Mouse (Mus musculus) limb, embryonic 10.5 days (tissue): ENCODE results near the gene Iqschfp. TPM values are rescaled to one million over a fixed set of nuclear protein-coding genes. Genes with fewer than 3 reads are reported as not detected.

Source experiments
- DNase-seq: peaks from one replicate; pipeline ENCODE4 v3.0.0-alpha.2; 2017; ENCODE audit warnings: low spot score
- H3K27ac ChIP-seq: fragments of 300-500 bp; sonication (generic); 2 replicates; pipeline ENCODE4 v1.5.1; 2016; ENCODE audit warnings: mild to moderate bottlenecking
- H3K27me3 ChIP-seq: fragments of 300-500 bp; sonication (generic); 2 replicates; pipeline ENCODE4 v1.6.1; 2016; ENCODE audit warnings: low read depth, mild to moderate bottlenecking; ENCODE audit not compliant: poor library complexity, severe bottlenecking
- H3K36me3 ChIP-seq: fragments of 300-500 bp; sonication (generic); 2 replicates; pipeline ENCODE4 v1.6.1; 2016; ENCODE audit warnings: mild to moderate bottlenecking, moderate library complexity
- H3K4me1 ChIP-seq: fragments of 300-500 bp; sonication (generic); 2 replicates; pipeline ENCODE4 v1.6.1; 2016
- H3K4me3 ChIP-seq: fragments of 300-500 bp; sonication (generic); 2 replicates; pipeline ENCODE4 v1.5.1; 2016; ENCODE audit warnings: mild to moderate bottlenecking, moderate library complexity
- H3K9me3 ChIP-seq: fragments of 300-500 bp; sonication (generic); replicated peaks from 2 replicates; pipeline ENCODE4 v1.6.1; 2016; ENCODE audit warnings: mild to moderate bottlenecking
- WGBS: fragments of 180-500 bp; shearing (Covaris S2); methylation state at CpG from one replicate; pipeline ENCODE4 v1.1.7; 2016; 5-methylcytosine and 5-hydroxymethylcytosine counted together
- polyA plus RNA-seq: library from polyadenylated mRNA; unstranded; fragments of >200 nt; fragmentation: Nextera tagmentation; extraction: Ambion mirVana; gene quantifications from 2 replicates; pipeline ENCODE4 v1.2.1, GENCODE M21; 2016

Gene Iqschfp
- polyA plus RNA-seq, 1 experiment from 2014 or later: not detected

DNA sequence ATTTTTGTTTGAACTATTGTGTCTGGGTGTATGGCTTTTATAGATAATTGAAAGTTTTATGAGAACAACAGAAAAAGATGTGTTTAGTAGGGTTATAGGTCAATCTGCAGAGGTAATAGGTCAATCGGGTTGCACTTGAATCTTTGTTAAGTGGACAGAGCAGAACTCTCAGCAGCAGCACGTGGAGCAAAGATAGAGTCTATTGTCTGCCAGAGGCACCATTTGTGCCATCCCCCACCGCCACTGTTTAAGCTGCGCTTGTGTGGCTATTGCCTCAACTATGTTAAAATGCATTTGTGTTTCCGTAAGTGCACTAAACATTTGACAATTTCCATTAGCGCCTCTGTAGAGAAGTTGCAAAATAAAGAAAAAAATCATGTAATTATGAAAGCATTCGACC, 508.1 kb downstream of the Iqschfp start:
- no peaks in the 10 kb centered on the region for H3K27me3 ChIP-seq
- 79% methylated on average over 7 of the region's 7 CpGs for WGBS
- H3K36me3 ChIP-seq: no peaks in the 10 kb centered on the region
- DNase-seq: no peak
- H3K9me3 ChIP-seq: no peaks in the 10 kb centered on the region
- H3K27ac ChIP-seq: no peak overlapping the region
- no peak overlapping the region for H3K4me3 ChIP-seq
- no peaks in the 10 kb centered on the region for H3K4me1 ChIP-seq

DNA sequence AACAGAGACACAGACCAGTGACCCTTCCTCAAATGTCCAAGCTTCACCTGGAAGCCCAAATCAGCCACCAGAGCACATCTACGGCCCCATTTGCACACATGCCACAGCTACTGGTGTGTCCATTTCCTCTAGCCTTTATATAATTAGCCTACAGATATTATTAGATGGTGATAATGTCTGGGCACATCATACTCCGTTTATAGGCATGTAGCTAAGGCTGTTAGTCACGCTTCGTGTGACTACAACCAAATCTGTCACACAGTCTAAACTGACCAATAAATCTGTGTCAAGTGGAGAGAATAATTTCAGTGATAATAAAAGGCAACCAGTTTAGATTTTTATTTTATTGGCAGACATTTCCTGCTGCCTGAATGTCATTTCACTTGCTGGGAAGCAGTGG, 511.3 kb downstream of the Iqschfp start:
- Histone ChIP-seq H3K4me1 (peaks cover 10% of the 10 kb centered on the region), H3K4me3 (no peak overlapping the region), H3K27ac (no peak overlapping the region), H3K9me3 (no peaks in the 10 kb centered on the region), H3K27me3 (no peaks in the 10 kb centered on the region), H3K36me3 (no peaks in the 10 kb centered on the region)
- no peak for DNase-seq
- WGBS: 85% methylated on average over 4 of the region's 4 CpGs

- H3K27me3 ChIP-seq: no peaks in the 10 kb centered on the region
- H3K27ac ChIP-seq: no peak overlapping the region
- no peaks in the 10 kb centered on the region for H3K36me3 ChIP-seq
- DNase-seq: no peak
- peaks cover 11% of the 10 kb centered on the region for H3K4me1 ChIP-seq
- no peak overlapping the region for H3K4me3 ChIP-seq
- no peaks in the 10 kb centered on the region for H3K9me3 ChIP-seq
- WGBS: 75% methylated on average over 2 of the region's 2 CpGs
Measured at GRCm38 (mm10) chr3:68403783-68404217, 511.8 kb downstream of the Iqschfp start.

DNA sequence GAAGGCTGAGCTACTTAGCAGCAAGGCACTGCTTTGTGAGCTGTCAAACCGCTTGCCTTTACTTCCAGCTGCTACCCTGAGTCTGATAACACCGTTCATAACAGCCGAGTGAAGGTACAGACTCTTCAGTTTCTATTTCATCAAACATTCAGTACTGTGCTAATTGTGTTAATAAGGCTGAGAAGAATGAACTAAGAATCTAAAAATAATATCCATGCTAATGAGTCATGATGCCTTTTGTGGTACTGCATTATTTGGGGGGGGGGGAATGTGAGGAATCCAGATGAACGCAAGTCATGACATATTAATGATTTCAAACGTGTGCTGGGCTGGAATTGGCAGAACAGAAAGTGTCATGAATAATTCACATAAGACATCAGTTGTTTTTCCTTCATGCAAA, 513.7 kb downstream of the Iqschfp start:
- no peak overlapping the region for H3K4me3 ChIP-seq
- H3K27ac ChIP-seq: no peak overlapping the region
- H3K36me3 ChIP-seq: no peaks in the 10 kb centered on the region
- no peaks in the 10 kb centered on the region for H3K9me3 ChIP-seq
- no peak for DNase-seq
- 85% methylated on average over 5 of the region's 5 CpGs for WGBS
- H3K27me3 ChIP-seq: no peaks in the 10 kb centered on the region
- peaks cover 15% of the 10 kb centered on the region for H3K4me1 ChIP-seq

DNA sequence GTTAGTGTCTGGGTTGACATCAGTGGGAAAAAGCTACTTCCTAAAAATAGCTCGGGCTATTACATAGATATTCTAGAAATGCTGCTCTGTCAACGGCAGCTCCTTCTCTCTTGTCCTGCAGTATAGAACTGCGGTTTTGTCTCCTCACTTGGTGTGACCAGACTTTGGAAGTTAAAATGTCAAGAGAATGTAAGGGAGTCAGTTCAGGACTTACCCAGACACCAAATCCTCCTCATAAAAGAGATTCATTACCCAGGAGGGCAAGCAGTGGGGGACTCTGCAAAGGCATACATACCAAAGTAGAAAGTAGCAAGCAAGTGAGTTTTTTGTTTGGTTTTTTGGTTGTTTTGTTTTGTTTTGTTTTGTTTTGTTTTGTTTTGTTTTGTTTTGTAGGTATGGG, 520.2 kb downstream of the Iqschfp start:
- DNase-seq: no peak
- WGBS: 75% methylated on average over 3 of the region's 3 CpGs

DNA sequence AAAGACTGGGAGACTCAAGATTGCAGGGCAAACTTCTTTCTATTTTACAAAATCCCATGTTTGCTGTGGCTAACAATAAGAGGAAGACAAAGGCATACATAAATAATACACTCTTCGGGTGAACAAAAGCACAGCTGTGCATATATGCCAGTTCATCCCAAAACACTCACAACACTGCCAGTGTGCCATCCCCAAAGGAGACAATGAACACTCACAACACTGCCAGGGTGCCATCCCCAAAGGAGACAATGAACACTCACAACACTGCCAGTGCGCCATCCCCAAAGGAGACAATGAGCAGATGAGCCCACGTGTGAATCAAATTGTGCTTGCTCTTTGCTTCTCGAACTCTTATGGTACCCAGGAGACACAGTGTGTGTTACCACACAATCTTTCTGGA, 527.8 kb downstream of the Iqschfp start:
- Histone ChIP-seq H3K36me3 (no peaks in the 10 kb centered on the region), H3K27ac (no peak overlapping the region), H3K27me3 (no peaks in the 10 kb centered on the region), H3K9me3 (no peaks in the 10 kb centered on the region), H3K4me1 (peaks cover 1% of the 10 kb centered on the region; the same call in 1 of the 2 replicates), H3K4me3 (no peak overlapping the region)
- WGBS: 92% methylated on average over 4 of the region's 4 CpGs
- DNase-seq: no peak

More for the DNA sequence above, 520.2 kb downstream of the Iqschfp start:
- H3K27ac ChIP-seq: no peak overlapping the region
- H3K4me1 ChIP-seq: peaks cover 12% of the 10 kb centered on the region
- H3K9me3 ChIP-seq: no peaks in the 10 kb centered on the region
- H3K36me3 ChIP-seq: no peaks in the 10 kb centered on the region
- no peaks in the 10 kb centered on the region for H3K27me3 ChIP-seq
- no peak overlapping the region for H3K4me3 ChIP-seq

GRCm38 (mm10) chr3:68420927-68421326, 528.9 kb downstream of the Iqschfp start:
- DNase-seq: no peak
- 95% methylated on average over 2 of the region's 2 CpGs for WGBS
- no peaks in the 10 kb centered on the region for H3K9me3 ChIP-seq
- H3K4me3 ChIP-seq: no peak overlapping the region
- no peaks in the 10 kb centered on the region for H3K27me3 ChIP-seq
- no peak overlapping the region for H3K27ac ChIP-seq
- H3K4me1 ChIP-seq: peaks cover 6% of the 10 kb centered on the region; the same call in 1 of the 2 replicates
- H3K36me3 ChIP-seq: no peaks in the 10 kb centered on the region

DNA sequence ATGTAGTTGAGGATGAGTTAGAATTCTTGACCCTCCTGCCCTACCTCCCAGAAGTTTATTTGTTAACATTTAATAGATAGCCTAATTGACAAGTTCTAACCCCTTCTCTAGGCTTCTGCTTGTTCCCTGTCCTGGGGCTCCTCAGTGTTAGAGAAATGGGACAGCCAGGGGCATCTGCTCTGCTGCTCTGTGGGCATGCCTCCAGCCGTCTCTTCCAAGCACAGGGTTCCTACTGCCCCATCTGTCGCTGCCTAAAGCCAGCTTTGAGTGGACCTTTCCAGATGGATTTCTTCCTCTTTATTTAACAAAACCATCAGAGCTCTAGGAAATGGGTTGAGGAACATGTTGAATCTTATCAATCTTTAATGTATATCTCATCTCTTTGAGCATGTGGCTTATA, 529.8 kb downstream of the Iqschfp start:
- no peak overlapping the region for H3K4me3 ChIP-seq
- H3K36me3 ChIP-seq: no peaks in the 10 kb centered on the region
- H3K4me1 ChIP-seq: peaks cover 6% of the 10 kb centered on the region; the same call in 1 of the 2 replicates
- H3K27me3 ChIP-seq: no peaks in the 10 kb centered on the region; the same call in 1 of the 2 replicates
- no peak for DNase-seq
- H3K9me3 ChIP-seq: no peaks in the 10 kb centered on the region
- 91% methylated on average over 2 of the region's 2 CpGs for WGBS
- H3K27ac ChIP-seq: no peak overlapping the region

- 91% methylated on average over 5 of the region's 5 CpGs for WGBS
- Histone ChIP-seq H3K4me3 (no peak overlapping the region), H3K9me3 (no peaks in the 10 kb centered on the region), H3K27ac (no peak overlapping the region), H3K27me3 (no peaks in the 10 kb centered on the region; the same call in 1 of the 2 replicates), H3K4me1 (peaks cover 6% of the 10 kb centered on the region; the same call in 1 of the 2 replicates), H3K36me3 (no peaks in the 10 kb centered on the region)
- no peak for DNase-seq
Measured at GRCm38 (mm10) chr3:68428081-68428480, 536.0 kb downstream of the Iqschfp start.

- 84% methylated on average over 7 of the region's 7 CpGs for WGBS
- Histone ChIP-seq H3K4me1 (no peaks in the 10 kb centered on the region), H3K36me3 (no peaks in the 10 kb centered on the region), H3K27me3 (no peaks in the 10 kb centered on the region), H3K4me3 (no peak overlapping the region), H3K27ac (no peak overlapping the region), H3K9me3 (no peaks in the 10 kb centered on the region)
- DNase-seq: no peak
Measured at GRCm38 (mm10) chr3:68434435-68434834, 542.4 kb downstream of the Iqschfp start.

- H3K4me1 ChIP-seq: no peaks in the 10 kb centered on the region
- WGBS: 86% methylated on average over 2 of the region's 2 CpGs
- H3K9me3 ChIP-seq: no peaks in the 10 kb centered on the region
- no peaks in the 10 kb centered on the region for H3K27me3 ChIP-seq
- no peak overlapping the region for H3K4me3 ChIP-seq
- H3K36me3 ChIP-seq: no peaks in the 10 kb centered on the region
- no peak for DNase-seq
- no peak overlapping the region for H3K27ac ChIP-seq
Measured at GRCm38 (mm10) chr3:68434897-68435296, 542.9 kb downstream of the Iqschfp start.

DNA sequence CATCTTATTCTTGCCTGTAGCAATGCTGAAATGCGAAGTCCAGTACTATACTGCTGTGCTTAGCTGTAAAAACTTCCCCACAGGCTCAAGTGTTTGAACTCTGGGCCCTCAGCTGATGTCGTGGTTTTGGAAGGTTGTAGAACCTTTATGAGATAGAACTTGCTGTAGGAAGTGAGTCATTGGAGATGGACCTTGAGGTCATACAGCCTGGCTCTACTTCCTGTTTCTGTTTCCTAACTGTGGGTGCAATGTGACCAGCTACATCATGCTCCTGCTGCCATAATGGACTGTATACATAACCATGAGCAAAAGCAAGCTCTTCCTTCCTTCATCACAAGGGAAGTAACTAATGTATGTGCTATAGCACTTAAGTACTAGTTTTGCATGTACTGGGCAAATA, 556.4 kb downstream of the Iqschfp start:
- H3K9me3 ChIP-seq: no peaks in the 10 kb centered on the region
- H3K27ac ChIP-seq: no peak overlapping the region
- WGBS: 83% methylated on average over 2 of the region's 2 CpGs
- H3K4me3 ChIP-seq: no peak overlapping the region
- peaks cover 13% of the 10 kb centered on the region for H3K4me1 ChIP-seq
- DNase-seq: no peak
- no peaks in the 10 kb centered on the region for H3K36me3 ChIP-seq
- no peaks in the 10 kb centered on the region for H3K27me3 ChIP-seq

GRCm38 (mm10) chr3:68451634-68452033, 559.6 kb downstream of the Iqschfp start:
- H3K27ac ChIP-seq: no peak overlapping the region
- 90% methylated on average over 1 of the region's 1 CpGs for WGBS
- H3K4me3 ChIP-seq: no peak overlapping the region
- H3K9me3 ChIP-seq: no peaks in the 10 kb centered on the region
- H3K36me3 ChIP-seq: no peaks in the 10 kb centered on the region
- H3K4me1 ChIP-seq: peaks cover 26% of the 10 kb centered on the region
- no peak for DNase-seq
- no peaks in the 10 kb centered on the region for H3K27me3 ChIP-seq

DNA sequence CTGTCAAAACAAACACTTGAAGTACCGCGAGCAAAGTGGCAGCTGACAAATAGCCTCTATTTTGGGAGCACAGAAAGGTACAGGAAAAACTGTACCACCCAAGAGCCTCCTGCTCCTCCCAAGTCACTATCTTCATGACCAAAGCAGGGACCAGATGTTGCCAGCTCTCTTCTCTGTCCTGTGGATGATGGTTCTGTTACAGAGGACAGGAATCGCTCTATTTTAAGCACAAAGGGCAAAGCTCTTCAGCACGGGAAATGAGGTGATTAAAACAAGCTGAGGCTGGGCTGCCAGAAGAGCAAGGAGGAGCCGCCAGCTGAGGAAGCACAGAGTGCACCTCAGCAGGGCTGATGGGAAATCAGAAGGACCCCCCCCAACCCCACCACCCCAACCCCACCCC, 561.2 kb downstream of the Iqschfp start:
- no peaks in the 10 kb centered on the region for H3K36me3 ChIP-seq
- DNase-seq: peak; percentile 70
- H3K4me1 ChIP-seq: peaks cover 26% of the 10 kb centered on the region
- H3K27me3 ChIP-seq: no peaks in the 10 kb centered on the region
- H3K9me3 ChIP-seq: no peaks in the 10 kb centered on the region
- H3K4me3 ChIP-seq: peak overlapping the region; percentile 36
- 2% methylated on average over 5 of the region's 5 CpGs for WGBS
- peak overlapping the region; percentile 51 for H3K27ac ChIP-seq
